In the genomic region with DNA sequence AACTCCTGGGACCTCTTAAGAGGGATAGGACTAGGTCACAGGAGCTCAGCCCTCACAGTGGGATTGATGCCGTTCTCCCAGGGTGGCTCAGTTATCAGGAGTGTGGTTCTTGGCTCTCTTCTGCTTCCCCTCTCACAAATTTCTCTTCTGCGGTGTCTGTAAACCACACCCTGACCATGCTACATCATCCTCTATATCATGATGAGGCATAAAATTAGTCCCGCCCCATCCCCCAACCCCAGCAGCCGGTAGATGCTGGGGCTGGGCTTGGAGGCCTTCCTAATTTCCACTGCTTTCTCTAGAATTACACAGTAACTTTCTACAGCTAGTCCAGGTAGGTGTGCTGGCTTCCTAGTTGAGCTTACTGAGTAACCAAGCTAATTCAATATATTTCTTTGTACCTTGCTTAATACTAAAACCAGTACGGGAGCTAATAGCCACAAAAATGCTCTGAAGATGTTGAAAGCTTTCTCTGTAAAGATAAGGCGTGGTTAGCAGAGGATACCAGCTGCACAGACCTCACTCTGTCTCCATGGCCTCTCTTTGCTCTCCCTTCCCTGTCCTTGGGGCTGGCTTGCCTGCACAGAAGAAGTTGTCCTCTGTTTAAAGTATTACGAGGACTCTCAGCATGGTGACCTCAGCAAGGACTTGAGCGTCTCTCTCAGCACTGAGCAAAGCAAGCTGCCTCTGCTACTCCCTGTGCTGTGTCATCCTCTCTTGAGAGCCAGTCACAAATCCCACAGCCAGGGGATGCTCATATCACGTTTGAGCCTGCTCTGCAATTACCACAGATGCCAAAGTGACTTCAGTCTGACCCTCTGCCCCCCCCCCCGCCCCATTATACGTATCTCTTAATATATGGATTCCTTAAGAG, we compare ENCODE assay signal across 12 mouse cellular contexts. TPM values are rescaled to one million over a fixed set of nuclear protein-coding genes. Genes with fewer than 3 reads are reported as not detected.
DNase-seq lines count a peak whose midpoint lies in the region; ATAC-seq lines count a peak whose summit lies in the region.
"Had no signal": no experiment of that assay in that cellular context is flagged by ENCODE, and none has a peak within 500 bp of the region (broad histone marks: within the 10 kb centered on the region; RNA-seq: fewer than 3 reads in every experiment).

No protein-coding gene starts in this region.

- H3K36me3 ChIP-seq in midbrain, embryonic 14.5 days (ENCODE audit: control insufficient read depth, insufficient read depth, low read length): no peaks in the 10 kb centered on the region
- H3K36me3 ChIP-seq in midbrain, embryonic 15.5 days (replicated peaks): no peaks in the 10 kb centered on the region
- no peaks in the 10 kb centered on the region for H3K36me3 ChIP-seq in erythroblast, embryonic 14.5 days (ENCODE audit: control insufficient read depth)
- H3K36me3 ChIP-seq in limb, embryonic 10.5 days: no peaks in the 10 kb centered on the region
- H3K36me3 ChIP-seq: embryonic facial prominence, embryonic 13.5 days had no signal

- H3K9me3 ChIP-seq in midbrain, embryonic 14.5 days (ENCODE audit: control insufficient read depth, low read length): no peaks in the 10 kb centered on the region
- H3K9me3 ChIP-seq in midbrain, embryonic 15.5 days: no peaks in the 10 kb centered on the region
- H3K9me3 ChIP-seq in erythroblast, embryonic 14.5 days (ENCODE audit: control insufficient read depth, low read length): no peaks in the 10 kb centered on the region
- H3K9me3 ChIP-seq in limb, embryonic 10.5 days (replicated peaks): no peaks in the 10 kb centered on the region
- H3K9me3 ChIP-seq: embryonic facial prominence, embryonic 13.5 days had no signal

- no peak overlapping the region for H3K4me2 ChIP-seq in midbrain, embryonic 14.5 days (ENCODE audit: low read length)
- no peak overlapping the region for H3K4me2 ChIP-seq in midbrain, embryonic 15.5 days

- DNase-seq in adrenal gland, adult 8-10 months: peak; percentile 32
- DNase-seq in adrenal gland, postnatal 10 days: no peak
- DNase-seq in midbrain, embryonic 14.5 days: peak; percentile 35
- no peak for DNase-seq in limb, embryonic 10.5 days (ENCODE audit: low spot score)
- no peak for DNase-seq in cerebellum, postnatal 4 days (ENCODE audit: low spot score in 2 of 2)
- DNase-seq: heart, adult 2 months; lung, postnatal 14 days had no signal

- no peak overlapping the region for H3K9ac ChIP-seq in midbrain, embryonic 14.5 days (replicated peaks; ENCODE audit: low read length)
- no peak overlapping the region for H3K9ac ChIP-seq in midbrain, embryonic 15.5 days
- H3K9ac ChIP-seq: embryonic facial prominence, embryonic 13.5 days had no signal

- peaks cover 16% of the 10 kb centered on the region; the same call in 1 of the 2 replicates for H3K4me1 ChIP-seq in midbrain, embryonic 14.5 days (ENCODE audit: control insufficient read depth, insufficient read depth, low read length)
- peaks cover 19% of the 10 kb centered on the region for H3K4me1 ChIP-seq in midbrain, embryonic 15.5 days
- H3K4me1 ChIP-seq in erythroblast, embryonic 14.5 days (ENCODE audit: control insufficient read depth): peaks cover 62% of the 10 kb centered on the region
- H3K4me1 ChIP-seq in limb, embryonic 10.5 days: peaks cover 29% of the 10 kb centered on the region

- 43% methylated on average over 11 of the region's 11 CpGs for WGBS in midbrain, embryonic 14.5 days
- 45% methylated on average over 11 of the region's 11 CpGs for WGBS in midbrain, embryonic 15.5 days
- 50% methylated on average over 11 of the region's 11 CpGs for WGBS in limb, embryonic 10.5 days

- no peak overlapping the region for H3K4me3 ChIP-seq in midbrain, embryonic 14.5 days (replicated peaks; ENCODE audit: low read depth, low read length)
- H3K4me3 ChIP-seq in midbrain, embryonic 15.5 days: no peak overlapping the region
- H3K4me3 ChIP-seq in erythroblast, embryonic 14.5 days (replicated peaks): peak overlapping the region; percentile 54
- H3K4me3 ChIP-seq in limb, embryonic 10.5 days: no peak overlapping the region
- H3K4me3 ChIP-seq: embryonic facial prominence, embryonic 13.5 days; heart, adult 2 months had no signal

- H3K27ac ChIP-seq in midbrain, embryonic 14.5 days (replicated peaks; ENCODE audit: low read depth, low read length): 0 out of 2 replicates have a peak overlapping the region, but pooled peaks have one; percentile 37
- H3K27ac ChIP-seq in midbrain, embryonic 15.5 days: no peak overlapping the region
- H3K27ac ChIP-seq in limb, embryonic 10.5 days: no peak overlapping the region
- H3K27ac ChIP-seq: embryonic facial prominence, embryonic 13.5 days; heart, adult 2 months had no signal

- H3K27me3 ChIP-seq in midbrain, embryonic 14.5 days (ENCODE audit: control insufficient read depth, insufficient read depth, low read length): no peaks in the 10 kb centered on the region
- H3K27me3 ChIP-seq in midbrain, embryonic 15.5 days (replicated peaks): no peaks in the 10 kb centered on the region
- H3K27me3 ChIP-seq in erythroblast, embryonic 14.5 days (ENCODE audit: control insufficient read depth): peaks cover 58% of the 10 kb centered on the region
- H3K27me3 ChIP-seq in limb, embryonic 10.5 days (ENCODE audit: low read depth, poor library complexity, severe bottlenecking): peaks cover 28% of the 10 kb centered on the region

- no peak for ATAC-seq in midbrain, embryonic 14.5 days (ENCODE audit: low FRiP score, low TSS enrichment)
- no peak for ATAC-seq in midbrain, embryonic 15.5 days (replicated peaks)
- ATAC-seq in monocyte, adult 5-6 weeks (replicated peaks; ENCODE audit: insufficient number of reproducible peaks, low FRiP score, low TSS enrichment, poor library complexity, severe bottlenecking): peak; percentile 54; the same call in 1 of the 2 replicates
- ATAC-seq: inflammation-experienced regulatory T-cells, adult 6 months had no signal

RNA-seq across cellular contexts. Expression of gene Uck2, which starts 3.8 kb away (rescaled TPM):
- 10 to 100 TPM; 30.9 to 55.9 (median 45.0) TPM for total RNA-seq in adrenal gland, adult 8-10 months (2022)
- 10 to 100 TPM; 51.6 to 53.4 TPM for total RNA-seq in adrenal gland, postnatal 10 days (2021)
- polyA plus RNA-seq in midbrain, embryonic 14.5 days (2014; fragmentation: Nextera tagmentation; extraction: Ambion mirVana): 51.1 and 54.1 TPM in 2 replicates
- polyA plus RNA-seq in midbrain, embryonic 15.5 days (2015; fragmentation: Nextera tagmentation; extraction: Ambion mirVana): 50.1 and 50.9 TPM in 2 replicates
- 7.2 and 7.4 TPM in 2 replicates for polyA plus RNA-seq in erythroblast, embryonic 14.5 days (2012)
- 12.9 to 32.1 TPM (median 23.7 TPM) in 3 replicates for total RNA-seq in monocyte, adult 5-6 weeks (2017)
- polyA plus RNA-seq in limb, embryonic 10.5 days (2016; fragmentation: Nextera tagmentation; extraction: Ambion mirVana): 138 and 172 TPM in 2 replicates

RNA-seq across cellular contexts. Expression of gene Tmco1, which starts 19.3 kb away (rescaled TPM):
- 100 to 1,000 TPM; 145 to 176 (median 155) TPM for total RNA-seq in adrenal gland, adult 8-10 months (2022)
- total RNA-seq in adrenal gland, postnatal 10 days (2021): 100 to 1,000 TPM; 107 to 109 TPM
- 65.4 and 69.0 TPM in 2 replicates for polyA plus RNA-seq in midbrain, embryonic 14.5 days (2014; fragmentation: Nextera tagmentation; extraction: Ambion mirVana)
- polyA plus RNA-seq in midbrain, embryonic 15.5 days (2015; fragmentation: Nextera tagmentation; extraction: Ambion mirVana): 65.2 and 70.6 TPM in 2 replicates
- 2.5 and 2.8 TPM in 2 replicates for polyA plus RNA-seq in erythroblast, embryonic 14.5 days (2012)
- 134 to 200 TPM (median 168 TPM) in 3 replicates for total RNA-seq in monocyte, adult 5-6 weeks (2017)
- polyA plus RNA-seq in limb, embryonic 10.5 days (2016; fragmentation: Nextera tagmentation; extraction: Ambion mirVana): 60.9 and 64.4 TPM in 2 replicates

Comparison
In these comparisons a context has a peak if more than half of its experiments do, and no peak if none do; other contexts are left out.
1. DNase-seq: peak in adrenal gland, adult 8-10 months (single experiment) and midbrain, embryonic 14.5 days (single experiment); none in adrenal gland, postnatal 10 days (single experiment), limb, embryonic 10.5 days (single experiment) and cerebellum, postnatal 4 days (0 of 2).
2. RNA of gene Tmco1, which starts 19.3 kb away (polyA plus RNA-seq): 65.2 to 70.6 TPM in midbrain, embryonic 15.5 days, 65.4 to 69.0 TPM in midbrain, embryonic 14.5 days and 60.9 to 64.4 TPM in limb, embryonic 10.5 days; 2.5 to 2.8 TPM in erythroblast, embryonic 14.5 days; every median in the first group is over 10 times any median in the second.